Mouse (Mus musculus): ENCODE results near the gene Trim31. TPM values are rescaled to one million over a fixed set of nuclear protein-coding genes. Genes with fewer than 3 reads are reported as not detected.
A peak's percentile ranks its signal among the peaks of the same experiment; 100 is the strongest.

Gene Trim31
- total RNA-seq, 1 experiment, result not detected

DNA sequence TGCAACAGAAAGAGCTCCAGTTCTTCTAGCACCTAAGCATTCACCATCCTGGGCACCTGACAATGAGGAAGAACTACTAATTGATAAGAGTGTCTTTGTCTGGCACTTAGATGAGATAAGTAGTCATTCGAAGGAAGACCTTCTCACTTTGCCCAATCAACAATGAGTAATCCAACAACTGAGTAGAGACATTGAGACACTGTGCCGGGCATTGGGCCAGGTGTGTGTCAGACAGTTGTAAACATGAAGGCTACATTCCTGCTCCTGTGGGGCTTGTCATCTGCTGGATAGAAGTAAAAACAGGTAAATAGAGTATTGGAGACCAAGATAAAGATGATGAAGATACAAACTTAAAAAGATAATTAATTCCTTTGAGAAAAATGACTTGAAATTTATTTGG, 40.1 kb downstream of the Trim31 start:
- no peak overlapping the region for H3K4me3 ChIP-seq (ENCODE audit: insufficient read depth in 1 of 2, low read depth in 1 of 2, low read length in 2 of 2, poor library complexity in 1 of 2, severe bottlenecking in 1 of 2)
- DNase-seq (ENCODE audit: low read depth, low spot score), result no peak
- no peaks in the 10 kb centered on the region for H3K9me3 ChIP-seq (ENCODE audit: control insufficient read depth, insufficient read depth, low read depth, low read length)
- in situ Hi-C loops (cut with MboI; ENCODE audit: low sequenced_read_pairs in 2 of 2, unreplicated experiment in 2 of 2), result no loop called here
- peaks cover under 1 to 6% of the 10 kb centered on the region in 2 experiments; a peak in 2 of 4 replicates for H3K4me1 ChIP-seq (ENCODE audit: control insufficient read depth in 2 of 2, insufficient read depth in 2 of 2, low read length in 2 of 2, poor library complexity in 1 of 2)
- no peak overlapping the region for H3K9ac ChIP-seq (ENCODE audit: insufficient read depth, low read depth, low read length, poor library complexity, severe bottlenecking)
- no peak overlapping the region for H3K27ac ChIP-seq (ENCODE audit: insufficient read depth, low read depth, low read length, poor library complexity, severe bottlenecking)
- TF ChIP-seq CHD2 (IDR thresholded peaks at IDR 0.05; ENCODE audit: low read depth, low read length) (no peak), ZC3H11A (IDR thresholded peaks at IDR 0.05; ENCODE audit: borderline replicate concordance, low read depth, low read length) (no peak), HCFC1 (IDR thresholded peaks at IDR 0.05; ENCODE audit: borderline replicate concordance, insufficient read depth, low read length) (no peak), MAFK (IDR thresholded peaks at IDR 0.05; ENCODE audit: insufficient read depth, low read depth, low read length) (no peak), ZNF384 (IDR thresholded peaks at IDR 0.05; ENCODE audit: low read depth, low read length) (no peak)
- H3K36me3 ChIP-seq (ENCODE audit: control insufficient read depth, insufficient read depth, low read length, poor library complexity, severe bottlenecking), result no peaks in the 10 kb centered on the region

DNA sequence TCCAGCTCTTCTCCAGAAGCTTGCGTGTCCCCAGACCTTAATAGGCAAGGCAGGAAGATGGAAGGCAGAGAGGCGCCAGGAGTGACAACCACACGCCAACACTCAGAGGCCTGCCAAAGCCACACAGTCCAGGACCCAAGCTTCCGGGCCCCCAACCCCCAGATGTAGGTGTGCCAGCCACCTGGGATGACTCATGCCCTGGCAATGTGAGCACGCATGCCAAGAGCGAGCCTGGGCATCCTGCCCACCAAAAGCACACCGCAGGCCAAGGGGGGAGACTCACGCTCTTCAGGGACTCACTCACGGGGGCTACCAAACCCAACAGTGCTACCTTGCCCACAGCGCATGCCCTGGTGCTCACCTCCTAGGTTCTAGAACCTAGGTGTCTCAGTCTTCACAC, 44.5 kb downstream of the Trim31 start:
- DNase-seq (ENCODE audit: low read depth, low spot score), result no peak
- H3K9ac ChIP-seq (ENCODE audit: insufficient read depth, low read depth, low read length, poor library complexity, severe bottlenecking), result 0 out of 2 replicates have a peak overlapping the region, but pooled peaks have one; percentile 64
- H3K9me3 ChIP-seq (ENCODE audit: control insufficient read depth, insufficient read depth, low read depth, low read length), result no peaks in the 10 kb centered on the region
- no peak overlapping the region for H3K27ac ChIP-seq (ENCODE audit: insufficient read depth, low read depth, low read length, poor library complexity, severe bottlenecking)
- no peak for TF ChIP-seq HCFC1 (IDR thresholded peaks at IDR 0.05; ENCODE audit: borderline replicate concordance, insufficient read depth, low read length)
- no peak for TF ChIP-seq ZC3H11A (IDR thresholded peaks at IDR 0.05; ENCODE audit: borderline replicate concordance, low read depth, low read length)
- TF ChIP-seq CHD2 (IDR thresholded peaks at IDR 0.05; ENCODE audit: low read depth, low read length), result no peak
- TF ChIP-seq MAFK (IDR thresholded peaks at IDR 0.05; ENCODE audit: insufficient read depth, low read depth, low read length), result no peak
- no peak for TF ChIP-seq ZNF384 (IDR thresholded peaks at IDR 0.05; ENCODE audit: low read depth, low read length)
- in situ Hi-C loops (cut with MboI; ENCODE audit: low sequenced_read_pairs in 2 of 2, unreplicated experiment in 2 of 2), result no loop called here
- H3K36me3 ChIP-seq (ENCODE audit: control insufficient read depth, insufficient read depth, low read length, poor library complexity, severe bottlenecking), result no peaks in the 10 kb centered on the region; the same call in 1 of the 2 replicates
- H3K4me3 ChIP-seq (ENCODE audit: insufficient read depth in 1 of 2, low read depth in 1 of 2, low read length in 2 of 2, poor library complexity in 1 of 2, severe bottlenecking in 1 of 2), result peak overlapping the region; percentile 43 to 62; a peak in 2 of 4 replicates
- peaks cover 0 to 22% of the 10 kb centered on the region in 2 experiments; a peak in 2 of 4 replicates for H3K4me1 ChIP-seq (ENCODE audit: control insufficient read depth in 2 of 2, insufficient read depth in 2 of 2, low read length in 2 of 2, poor library complexity in 1 of 2)

DNA sequence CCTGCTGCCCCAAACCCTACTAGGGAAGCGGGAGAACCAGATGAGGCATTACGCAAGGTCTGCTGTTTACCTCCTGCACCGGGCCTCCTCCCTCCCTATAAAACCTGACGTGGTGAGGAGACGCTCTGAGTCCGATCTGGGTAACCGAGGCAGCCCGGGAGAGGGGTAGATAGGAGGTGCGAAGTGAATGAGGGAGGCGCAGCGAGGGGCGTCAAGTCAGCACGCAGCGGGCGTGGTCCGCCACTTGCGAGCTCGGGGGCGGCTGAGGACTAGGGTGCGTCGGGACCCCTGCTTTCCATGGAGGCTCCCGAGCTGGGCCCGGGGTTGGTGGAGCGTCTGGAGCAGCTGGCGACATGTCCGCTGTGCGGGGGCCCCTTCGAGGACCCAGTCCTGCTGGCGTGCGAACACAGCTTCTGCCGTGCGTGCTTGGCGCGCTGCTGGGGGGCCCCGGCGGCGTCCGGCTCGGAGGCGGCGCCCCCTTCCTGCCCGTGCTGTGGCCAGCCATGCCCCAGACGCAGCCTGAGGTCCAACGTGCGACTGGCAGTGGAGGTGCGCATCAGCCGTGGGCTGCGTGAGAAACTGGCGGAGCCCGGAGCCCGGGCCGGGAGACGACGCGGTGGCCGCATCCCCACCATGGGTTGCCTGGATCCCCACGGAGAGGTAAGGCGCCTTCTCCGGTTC, 45.0 kb downstream of the Trim31 start, which contains the start of gene Rnf39:
Rnf39 (plus strand) TSS at position 128 of the 681 bp plus-strand sequence.
- Histone ChIP-seq H3K4me1 (ENCODE audit: control insufficient read depth in 2 of 2, insufficient read depth in 2 of 2, low read length in 2 of 2, poor library complexity in 1 of 2) (peaks cover 0 to 22% of the 10 kb centered on the region in 2 experiments; a peak in 2 of 4 replicates), H3K9ac (ENCODE audit: insufficient read depth, low read depth, low read length, poor library complexity, severe bottlenecking) (peak within 1 kb of the TSS; percentile 64), H3K27ac (ENCODE audit: insufficient read depth, low read depth, low read length, poor library complexity, severe bottlenecking) (no peak within 1 kb of the TSS), H3K4me3 (ENCODE audit: insufficient read depth in 1 of 2, low read depth in 1 of 2, low read length in 2 of 2, poor library complexity in 1 of 2, severe bottlenecking in 1 of 2) (peak within 1 kb of the TSS; percentile 43 to 62), H3K9me3 (ENCODE audit: control insufficient read depth, insufficient read depth, low read depth, low read length) (no peaks in the 10 kb centered on the region), H3K36me3 (ENCODE audit: control insufficient read depth, insufficient read depth, low read length, poor library complexity, severe bottlenecking) (no peaks in the 10 kb centered on the region; the same call in 1 of the 2 replicates)
- in situ Hi-C loops (cut with MboI; ENCODE audit: low sequenced_read_pairs in 2 of 2, unreplicated experiment in 2 of 2), result no loop called here
- TF ChIP-seq ZC3H11A (IDR thresholded peaks at IDR 0.05; ENCODE audit: borderline replicate concordance, low read depth, low read length), result no peak
- TF ChIP-seq CHD2 (IDR thresholded peaks at IDR 0.05; ENCODE audit: low read depth, low read length), result no peak
- no peak for TF ChIP-seq MAFK (IDR thresholded peaks at IDR 0.05; ENCODE audit: insufficient read depth, low read depth, low read length)
- TF ChIP-seq ZNF384 (IDR thresholded peaks at IDR 0.05; ENCODE audit: low read depth, low read length), result no peak
- DNase-seq (ENCODE audit: low read depth, low spot score), result no peak

DNA sequence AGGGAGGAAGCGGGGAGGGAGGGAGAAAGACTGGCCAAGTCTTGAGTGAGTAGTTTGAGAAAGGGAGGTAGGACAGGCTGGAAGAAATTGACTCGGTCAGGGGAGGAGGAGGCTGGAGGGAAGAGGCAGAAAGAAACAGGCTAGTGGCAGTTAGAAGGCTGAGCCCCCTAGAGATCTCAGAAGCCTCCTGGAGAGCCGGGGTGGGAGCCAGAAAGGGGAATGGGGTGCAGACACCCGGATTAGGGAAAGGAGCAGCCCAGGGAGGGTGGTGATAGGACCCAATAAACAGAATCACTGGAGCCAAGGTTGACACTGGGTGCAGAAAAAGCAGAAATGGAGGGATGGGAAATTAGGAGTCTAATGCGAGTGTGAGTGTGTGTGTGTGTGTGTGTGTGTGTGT, 45.8 kb downstream of the Trim31 start:
- TF ChIP-seq MAFK (IDR thresholded peaks at IDR 0.05; ENCODE audit: insufficient read depth, low read depth, low read length) (no peak), HCFC1 (IDR thresholded peaks at IDR 0.05; ENCODE audit: borderline replicate concordance, insufficient read depth, low read length) (no peak), ZNF384 (IDR thresholded peaks at IDR 0.05; ENCODE audit: low read depth, low read length) (no peak)
- Histone ChIP-seq H3K4me3 (ENCODE audit: insufficient read depth in 1 of 2, low read depth in 1 of 2, low read length in 2 of 2, poor library complexity in 1 of 2, severe bottlenecking in 1 of 2) (peak overlapping the region; percentile 43 to 62), H3K36me3 (ENCODE audit: control insufficient read depth, insufficient read depth, low read length, poor library complexity, severe bottlenecking) (peaks cover under 1% of the 10 kb centered on the region), H3K4me1 (ENCODE audit: control insufficient read depth in 2 of 2, insufficient read depth in 2 of 2, low read length in 2 of 2, poor library complexity in 1 of 2) (peaks cover 0 to 22% of the 10 kb centered on the region in 2 experiments; a peak in 2 of 4 replicates), H3K9me3 (ENCODE audit: control insufficient read depth, insufficient read depth, low read depth, low read length) (no peaks in the 10 kb centered on the region), H3K9ac (ENCODE audit: insufficient read depth, low read depth, low read length, poor library complexity, severe bottlenecking) (peak overlapping the region; percentile 44; the same call in 1 of the 2 replicates), H3K27ac (ENCODE audit: insufficient read depth, low read depth, low read length, poor library complexity, severe bottlenecking) (no peak overlapping the region)
- no peak for DNase-seq (ENCODE audit: low read depth, low spot score)
- in situ Hi-C loops (cut with MboI; ENCODE audit: low sequenced_read_pairs in 2 of 2, unreplicated experiment in 2 of 2), result no loop called here

Measured in ES-E14 (cell line).